Mouse (Mus musculus) kidney, postnatal 0 days (tissue): Measurements from ENCODE around the gene Zbed4. TPM values are rescaled to one million over a fixed set of nuclear protein-coding genes. Genes with fewer than 3 reads are reported as not detected.

Experiments used
- ATAC-seq: fragments of 200-750 bp; cut with Nextera tagmentation; replicated peaks from 2 replicates; pipeline ENCODE4 v1.8.0; 2017; ENCODE audit warnings: low read depth, moderate number of reproducible peaks, moderate TSS enrichment, moderate library complexity; ENCODE audit not compliant: low FRiP score
- DNase-seq: peaks from one replicate; pipeline ENCODE4 v3.0.0-alpha.2; 2016; ENCODE audit warnings: low spot score
- H3K27ac ChIP-seq: fragments of 300-500 bp; sonication (generic); 2 replicates; pipeline ENCODE4 v1.5.1; 2014; ENCODE audit warnings: mild to moderate bottlenecking
- H3K27me3 ChIP-seq: fragments of 300-500 bp; sonication (generic); 2 replicates; pipeline ENCODE4 v1.6.1; 2014; ENCODE audit warnings: low read length, mixed read lengths; ENCODE audit not compliant: insufficient read depth
- H3K36me3 ChIP-seq: fragments of 300-500 bp; sonication (generic); 2 replicates; pipeline ENCODE4 v1.6.1; 2014; ENCODE audit warnings: low read length, mixed read lengths; ENCODE audit not compliant: insufficient read depth
- H3K4me1 ChIP-seq: fragments of 300-500 bp; sonication (generic); replicated peaks from 2 replicates; pipeline ENCODE4 v1.6.1; 2014; ENCODE audit warnings: antibody characterized with exemption, low read length, mixed read lengths; ENCODE audit not compliant: insufficient read depth
- H3K4me2 ChIP-seq: fragments of 300-500 bp; sonication (generic); 2 replicates; pipeline ENCODE4 v1.6.1; 2014; ENCODE audit warnings: mild to moderate bottlenecking, low read length, moderate library complexity, mixed read lengths
- H3K4me3 ChIP-seq: fragments of 300-500 bp; sonication (generic); replicated peaks from 2 replicates; pipeline ENCODE4 v1.5.1; 2014; ENCODE audit warnings: low read depth, low read length
- H3K9ac ChIP-seq: fragments of 300-500 bp; sonication (generic); 2 replicates; pipeline ENCODE4 v1.6.1; 2014; ENCODE audit warnings: low read depth, low read length
- H3K9me3 ChIP-seq: fragments of 300-500 bp; sonication (generic); replicated peaks from 2 replicates; pipeline ENCODE4 v1.6.1; 2016; ENCODE audit warnings: low read length, inconsistent platforms, mixed read lengths
- CTCF ChIP-seq: IDR thresholded peaks from 2 replicates; pipeline ENCODE4 v1.5.1; 2016; ENCODE audit warnings: antibody characterized with exemption, low read depth, mild to moderate bottlenecking, moderate library complexity
- WGBS: fragments of 180-500 bp; shearing (Covaris S2); extraction: QIAGEN DNeasy Blood & Tissue Kit; methylation state at CpG from one replicate; pipeline ENCODE4 v1.1.7; 2014; 5-methylcytosine and 5-hydroxymethylcytosine counted together
- polyA plus RNA-seq: library from polyadenylated mRNA; unstranded; fragments of >200 nt; fragmentation: Nextera tagmentation; extraction: Ambion mirVana; gene quantifications from 2 replicates; pipeline ENCODE4 v1.2.1, GENCODE M21; 2015

Zbed4 gene
- polyA plus RNA-seq, 1 experiment from 2014 or later = 11.8 TPM

- no peak for TF ChIP-seq CTCF
- H3K4me1 ChIP-seq = no peaks in the 10 kb centered on the region
- H3K27me3 ChIP-seq = no peaks in the 10 kb centered on the region
- no peak overlapping the region for H3K4me3 ChIP-seq
- H3K4me2 ChIP-seq = no peak overlapping the region
- H3K27ac ChIP-seq = no peak overlapping the region
- DNase-seq = no peak
- H3K9me3 ChIP-seq = no peaks in the 10 kb centered on the region
- peaks cover 38% of the 10 kb centered on the region; the same call in 1 of the 2 replicates for H3K36me3 ChIP-seq
- 81% methylated on average over 6 of the region's 6 CpGs for WGBS
- no peak overlapping the region for H3K9ac ChIP-seq
- ATAC-seq = no peak
Measured at GRCm38 (mm10) chr15:88723205-88723604, 28.3 kb upstream of the Zbed4 start.

GRCm38 (mm10) chr15:88724311-88724710 is 27.1 kb upstream of the Zbed4 start:
- Histone ChIP-seq H3K4me2 (no peak overlapping the region), H3K36me3 (peaks cover 47% of the 10 kb centered on the region), H3K9me3 (no peaks in the 10 kb centered on the region), H3K27me3 (no peaks in the 10 kb centered on the region), H3K27ac (no peak overlapping the region), H3K9ac (no peak overlapping the region), H3K4me3 (no peak overlapping the region), H3K4me1 (no peaks in the 10 kb centered on the region; the same call in 1 of the 2 replicates)
- ATAC-seq (no peak), DNase-seq (no peak)
- WGBS = 87% methylated on average over 7 of the region's 7 CpGs
- TF ChIP-seq CTCF = no peak

GRCm38 (mm10) chr15:88725036-88725435 is 26.4 kb upstream of the Zbed4 start:
- no peak overlapping the region for H3K9ac ChIP-seq
- H3K4me2 ChIP-seq = no peak overlapping the region
- ATAC-seq (no peak), DNase-seq (no peak)
- TF ChIP-seq CTCF = no peak
- H3K4me3 ChIP-seq = no peak overlapping the region
- no peaks in the 10 kb centered on the region for H3K9me3 ChIP-seq
- H3K4me1 ChIP-seq = no peaks in the 10 kb centered on the region; the same call in 1 of the 2 replicates
- no peak overlapping the region for H3K27ac ChIP-seq
- no peaks in the 10 kb centered on the region for H3K27me3 ChIP-seq
- H3K36me3 ChIP-seq = peaks cover 50% of the 10 kb centered on the region
- 79% methylated on average over 5 of the region's 5 CpGs for WGBS

- Histone ChIP-seq H3K9ac (no peak overlapping the region), H3K4me2 (no peak overlapping the region), H3K27ac (no peak overlapping the region), H3K36me3 (peaks cover 49% of the 10 kb centered on the region), H3K4me1 (peaks cover 10% of the 10 kb centered on the region), H3K9me3 (no peaks in the 10 kb centered on the region), H3K27me3 (no peaks in the 10 kb centered on the region), H3K4me3 (no peak overlapping the region)
- TF ChIP-seq CTCF = no peak
- WGBS = 90% methylated on average over 3 of the region's 3 CpGs
- ATAC-seq (no peak), DNase-seq (no peak)
Measured at GRCm38 (mm10) chr15:88727204-88727603, 24.3 kb upstream of the Zbed4 start.

- H3K4me1 ChIP-seq = peaks cover 16% of the 10 kb centered on the region
- no peak overlapping the region for H3K9ac ChIP-seq
- peaks cover 34% of the 10 kb centered on the region for H3K36me3 ChIP-seq
- TF ChIP-seq CTCF = no peak
- 0 out of 2 replicates have a peak overlapping the region, but pooled peaks have one; percentile 13 for H3K27ac ChIP-seq
- 74% methylated on average over 3 of the region's 3 CpGs for WGBS
- ATAC-seq = no peak
- no peak overlapping the region for H3K4me3 ChIP-seq
- H3K4me2 ChIP-seq = no peak overlapping the region
- no peak for DNase-seq
- H3K9me3 ChIP-seq = no peaks in the 10 kb centered on the region
- H3K27me3 ChIP-seq = no peaks in the 10 kb centered on the region
Measured at GRCm38 (mm10) chr15:88730717-88731116, 20.7 kb upstream of the Zbed4 start.

GRCm38 (mm10) chr15:88732405-88733020 is 18.9 kb upstream of the Zbed4 start:
- H3K4me3 ChIP-seq = peak overlapping the region; percentile 99
- H3K4me1 ChIP-seq = peaks cover 16% of the 10 kb centered on the region
- DNase-seq (peak; percentile 18), ATAC-seq (no peak)
- TF ChIP-seq CTCF = no peak
- 0 out of 2 replicates have a peak overlapping the region, but pooled peaks have one; percentile 95 for H3K27ac ChIP-seq
- peak overlapping the region; percentile 97 for H3K9ac ChIP-seq
- no peaks in the 10 kb centered on the region for H3K9me3 ChIP-seq
- no peaks in the 10 kb centered on the region for H3K27me3 ChIP-seq
- peaks cover 23% of the 10 kb centered on the region for H3K36me3 ChIP-seq
- H3K4me2 ChIP-seq = peak overlapping the region; percentile 79
- WGBS = 10% methylated on average over 15 of the region's 15 CpGs
